Mouse (Mus musculus) MEL (cell line): Measurements from ENCODE around the gene Zar1l.

ENCODE experiments used
- CTCF ChIP-seq, 3 experiments: IDR thresholded peaks in 2 of 3; conservative IDR thresholded peaks in 1 of 3; 2 replicates each; pipeline ENCODE4 v1.5.1; 2011 to 2012; ENCODE audit warnings: low read length in 3 of 3, low read depth in 2 of 3, mild to moderate bottlenecking in 2 of 3, improper control_type of control experiment in 1 of 3, inconsistent platforms in 1 of 3, mixed read lengths in 1 of 3, moderate library complexity in 1 of 3; ENCODE audit not compliant: control insufficient read depth in 1 of 3, insufficient read depth in 1 of 3, poor library complexity in 1 of 3, severe bottlenecking in 1 of 3
- ELF1 ChIP-seq: IDR thresholded peaks from 2 replicates; pipeline ENCODE4 v1.6.1; 2014; ENCODE audit warnings: low read depth, mild to moderate bottlenecking, inconsistent platforms, low read length, improper control_type of control experiment, moderate library complexity
- HCFC1 ChIP-seq: IDR thresholded peaks from 2 replicates; pipeline ENCODE4 v1.6.1; 2012; ENCODE audit warnings: low read depth, mild to moderate bottlenecking, inconsistent platforms, low read length, improper control_type of control experiment, moderate library complexity
- TCF12 ChIP-seq: IDR thresholded peaks from 2 replicates; pipeline ENCODE4 v1.6.1; 2014; ENCODE audit warnings: low read depth, mild to moderate bottlenecking, inconsistent platforms, low read length, improper control_type of control experiment, moderate library complexity

DNA sequence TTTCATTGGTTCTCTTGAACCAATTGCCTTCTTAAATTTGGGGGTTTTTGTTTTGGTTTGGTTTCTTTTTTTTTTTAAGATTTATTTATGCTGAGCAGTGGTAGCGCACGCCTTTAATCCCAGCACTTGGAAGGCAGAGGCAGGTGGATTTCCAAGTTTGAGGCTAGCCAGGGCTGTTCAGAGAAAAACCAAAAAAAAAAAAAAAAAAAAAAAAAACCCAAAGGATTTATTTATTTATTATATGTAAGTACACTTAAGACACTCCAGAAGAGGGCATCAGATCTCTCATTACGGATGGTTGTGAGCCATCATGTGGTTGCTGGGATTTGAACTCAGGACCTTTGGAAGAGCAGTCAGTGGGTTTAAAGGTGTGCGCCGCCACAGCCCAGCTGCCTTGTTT is 42.9 kb upstream of the Zar1l start:
- TF ChIP-seq TCF12 = no peak
- TF ChIP-seq HCFC1 = no peak
- no peak for TF ChIP-seq ELF1
- TF ChIP-seq CTCF (IDR thresholded peaks at IDR 0.05 in 2 of 3, conservative IDR thresholded peaks at IDR 0.05 in 1 of 3; ENCODE audit: control insufficient read depth in 1 of 3, insufficient read depth in 1 of 3, low read depth in 2 of 3, low read length in 3 of 3, poor library complexity in 1 of 3, severe bottlenecking in 1 of 3) = peak in 1 of 3 experiments; percentile 1; a peak in 1 of 6 replicates
